Mouse (Mus musculus): ENCODE data around the gene Troap. TPM values are rescaled to one million over a fixed set of nuclear protein-coding genes. Genes with fewer than 3 reads are reported as not detected.
A peak's percentile ranks its signal among the peaks of the same experiment; 100 is the strongest.
"Not testable (repeated sequence)": the region's sequence is repeated elsewhere in the genome, so short reads cannot be mapped to it uniquely, and the experiment has no call there.

Troap gene
- total RNA-seq, 1 experiment from 2014 or later = 18.6 TPM

- peak; percentile 54; the same call in 1 of the 2 replicates for ATAC-seq (replicated peaks; ENCODE audit: low read depth, poor library complexity, severe bottlenecking)
Observed at GRCm38 (mm10) chr15:99039996-99040919, 34.1 kb upstream of the Troap start.

- no peak for ATAC-seq (replicated peaks; ENCODE audit: low read depth, poor library complexity, severe bottlenecking)
Observed at GRCm38 (mm10) chr15:99040920-99041856, 33.2 kb upstream of the Troap start.

GRCm38 (mm10) chr15:99042334-99042733, 32.0 kb upstream of the Troap start:
- no peak for ATAC-seq (replicated peaks; ENCODE audit: low read depth, poor library complexity, severe bottlenecking)

- ATAC-seq (replicated peaks; ENCODE audit: low read depth, poor library complexity, severe bottlenecking) = no peak
Observed at GRCm38 (mm10) chr15:99044854-99045253, 29.5 kb upstream of the Troap start.

GRCm38 (mm10) chr15:99045734-99046133, 28.6 kb upstream of the Troap start:
- ATAC-seq (replicated peaks; ENCODE audit: low read depth, poor library complexity, severe bottlenecking) = not testable (repeated sequence)

GRCm38 (mm10) chr15:99049473-99050253, 24.7 kb upstream of the Troap start:
- peak; percentile 79 for ATAC-seq (replicated peaks; ENCODE audit: low read depth, poor library complexity, severe bottlenecking)

- ATAC-seq (replicated peaks; ENCODE audit: low read depth, poor library complexity, severe bottlenecking) = no peak
Observed at GRCm38 (mm10) chr15:99053373-99053772, 21.0 kb upstream of the Troap start.

- no peak for ATAC-seq (replicated peaks; ENCODE audit: low read depth, poor library complexity, severe bottlenecking)
Observed at GRCm38 (mm10) chr15:99055040-99055439, 19.3 kb upstream of the Troap start, which contains the start of gene Prph. TSS of gene Prph (plus strand) at chr15:99055174.

GRCm38 (mm10) chr15:99055511-99055961, 18.8 kb upstream of the Troap start:
- peak; percentile 42; the same call in 1 of the 2 replicates for ATAC-seq (replicated peaks; ENCODE audit: low read depth, poor library complexity, severe bottlenecking)

GRCm38 (mm10) chr15:99056332-99056731, 18.0 kb upstream of the Troap start:
- peak; percentile 46; the same call in 1 of the 2 replicates for ATAC-seq (replicated peaks; ENCODE audit: low read depth, poor library complexity, severe bottlenecking)

GRCm38 (mm10) chr15:99065557-99066165, 8.7 kb upstream of the Troap start:
- ATAC-seq (replicated peaks; ENCODE audit: low read depth, poor library complexity, severe bottlenecking) = no peak

- no peak for ATAC-seq (replicated peaks; ENCODE audit: low read depth, poor library complexity, severe bottlenecking)
Observed at GRCm38 (mm10) chr15:99071988-99072387, 2.4 kb upstream of the Troap start.

GRCm38 (mm10) chr15:99074600-99075333, 392 bp downstream of the Troap start:
- ATAC-seq (replicated peaks; ENCODE audit: low read depth, poor library complexity, severe bottlenecking) = peak; percentile 99

- ATAC-seq (replicated peaks; ENCODE audit: low read depth, poor library complexity, severe bottlenecking) = not testable (repeated sequence)
Observed at GRCm38 (mm10) chr15:99076011-99076410, 1.6 kb downstream of the Troap start.

GRCm38 (mm10) chr15:99078181-99078910, 4.0 kb downstream of the Troap start:
- ATAC-seq (replicated peaks; ENCODE audit: low read depth, poor library complexity, severe bottlenecking) = no peak

- ATAC-seq (replicated peaks; ENCODE audit: low read depth, poor library complexity, severe bottlenecking) = no peak
Observed at GRCm38 (mm10) chr15:99079804-99080203, 5.4 kb downstream of the Troap start.

GRCm38 (mm10) chr15:99082322-99082721, 7.9 kb downstream of the Troap start:
- ATAC-seq (replicated peaks; ENCODE audit: low read depth, poor library complexity, severe bottlenecking) = no peak

GRCm38 (mm10) chr15:99082840-99083239, 8.5 kb downstream of the Troap start:
- ATAC-seq (replicated peaks; ENCODE audit: low read depth, poor library complexity, severe bottlenecking) = no peak

All from common myeloid progenitor, adult 5-6 weeks (primary cell).